Mouse (Mus musculus): ENCODE data around the gene Oaz2. TPM values are rescaled to one million over a fixed set of nuclear protein-coding genes. Genes with fewer than 3 reads are reported as not detected.
"Not testable (repeated sequence)": the region's sequence is repeated elsewhere in the genome, so short reads cannot be mapped to it uniquely, and the experiment has no call there.

The Oaz2 gene
- polyA plus RNA-seq, 1 experiment from 2014 or later = 312 TPM

GRCm38 (mm10) chr9:65636926-65637325 is 30.9 kb upstream of the Oaz2 start:
- peaks cover 8% of the 10 kb centered on the region for H3K27me3 ChIP-seq

GRCm38 (mm10) chr9:65639065-65639464 is 28.7 kb upstream of the Oaz2 start:
- Histone ChIP-seq H3K4me3 (no peak overlapping the region), H3K9me3 (replicated peaks) (no peaks in the 10 kb centered on the region), H3K4me2 (replicated peaks) (no peak overlapping the region), H3K9ac (no peak overlapping the region), H3K4me1 (peaks cover 13% of the 10 kb centered on the region; the same call in 1 of the 2 replicates), H3K27ac (no peak overlapping the region), H3K36me3 (no peaks in the 10 kb centered on the region), H3K27me3 (no peaks in the 10 kb centered on the region)
- WGBS = 64% methylated on average over 5 of the region's 5 CpGs
- ATAC-seq (ENCODE audit: low FRiP score) = no peak

More at GRCm38 (mm10) chr9:65636926-65637325, 30.9 kb upstream of the Oaz2 start:
- no peak overlapping the region for H3K27ac ChIP-seq
- ATAC-seq (ENCODE audit: low FRiP score) = no peak
- H3K4me1 ChIP-seq = peaks cover 13% of the 10 kb centered on the region; the same call in 1 of the 2 replicates
- 85% methylated on average over 4 of the region's 4 CpGs for WGBS
- H3K9ac ChIP-seq = no peak overlapping the region
- H3K4me2 ChIP-seq (replicated peaks) = no peak overlapping the region
- H3K36me3 ChIP-seq = no peaks in the 10 kb centered on the region
- H3K9me3 ChIP-seq (replicated peaks) = no peaks in the 10 kb centered on the region
- H3K4me3 ChIP-seq = no peak overlapping the region

- no peaks in the 10 kb centered on the region for H3K36me3 ChIP-seq
- H3K9ac ChIP-seq = no peak overlapping the region
- H3K4me3 ChIP-seq = no peak overlapping the region
- no peak overlapping the region for H3K27ac ChIP-seq
- H3K27me3 ChIP-seq = no peaks in the 10 kb centered on the region
- 8% methylated on average over 5 of the region's 5 CpGs for WGBS
- no peaks in the 10 kb centered on the region for H3K9me3 ChIP-seq (replicated peaks)
- H3K4me2 ChIP-seq (replicated peaks) = 0 out of 2 replicates have a peak overlapping the region, but pooled peaks have one; percentile 6
- no peak for ATAC-seq (ENCODE audit: low FRiP score)
- peaks cover 13% of the 10 kb centered on the region; the same call in 1 of the 2 replicates for H3K4me1 ChIP-seq
These were observed 26.9 kb upstream of the Oaz2 start for GRCm38 (mm10) chr9:65640838-65641410.

GRCm38 (mm10) chr9:65641446-65642052 is 26.3 kb upstream of the Oaz2 start:
- ATAC-seq (ENCODE audit: low FRiP score) = no peak
- no peak overlapping the region for H3K27ac ChIP-seq
- no peaks in the 10 kb centered on the region for H3K27me3 ChIP-seq
- 11% methylated on average over 12 of the region's 12 CpGs for WGBS
- H3K4me3 ChIP-seq = no peak overlapping the region
- no peaks in the 10 kb centered on the region for H3K9me3 ChIP-seq (replicated peaks)
- H3K4me2 ChIP-seq (replicated peaks) = 0 out of 2 replicates have a peak overlapping the region, but pooled peaks have one; percentile 25
- no peaks in the 10 kb centered on the region for H3K36me3 ChIP-seq
- peaks cover 13% of the 10 kb centered on the region; the same call in 1 of the 2 replicates for H3K4me1 ChIP-seq
- H3K9ac ChIP-seq = no peak overlapping the region

GRCm38 (mm10) chr9:65642546-65642945 is 25.3 kb upstream of the Oaz2 start:
- H3K4me2 ChIP-seq (replicated peaks) = no peak overlapping the region
- H3K27me3 ChIP-seq = no peaks in the 10 kb centered on the region
- no peak overlapping the region for H3K27ac ChIP-seq
- H3K9me3 ChIP-seq (replicated peaks) = no peaks in the 10 kb centered on the region
- H3K9ac ChIP-seq = no peak overlapping the region
- peaks cover 13% of the 10 kb centered on the region; the same call in 1 of the 2 replicates for H3K4me1 ChIP-seq
- H3K36me3 ChIP-seq = no peaks in the 10 kb centered on the region
- H3K4me3 ChIP-seq = no peak overlapping the region
- no peak for ATAC-seq (ENCODE audit: low FRiP score)

GRCm38 (mm10) chr9:65644960-65645359 is 22.8 kb upstream of the Oaz2 start:
- Histone ChIP-seq H3K9ac (no peak overlapping the region), H3K27ac (no peak overlapping the region), H3K27me3 (no peaks in the 10 kb centered on the region), H3K9me3 (replicated peaks) (no peaks in the 10 kb centered on the region), H3K4me3 (no peak overlapping the region), H3K4me2 (replicated peaks) (no peak overlapping the region), H3K36me3 (no peaks in the 10 kb centered on the region), H3K4me1 (peaks cover 13% of the 10 kb centered on the region; the same call in 1 of the 2 replicates)
- no peak for ATAC-seq (ENCODE audit: low FRiP score)
- WGBS = 92% methylated on average over 4 of the region's 4 CpGs

GRCm38 (mm10) chr9:65645984-65646383 is 21.8 kb upstream of the Oaz2 start:
- no peak for ATAC-seq (ENCODE audit: low FRiP score)
- peaks cover 7% of the 10 kb centered on the region; the same call in 1 of the 2 replicates for H3K4me1 ChIP-seq
- H3K36me3 ChIP-seq = no peaks in the 10 kb centered on the region
- H3K9ac ChIP-seq = no peak overlapping the region
- no peak overlapping the region for H3K4me2 ChIP-seq (replicated peaks)
- no peaks in the 10 kb centered on the region for H3K9me3 ChIP-seq (replicated peaks)
- no peak overlapping the region for H3K4me3 ChIP-seq
- H3K27ac ChIP-seq = no peak overlapping the region
- WGBS = 61% methylated on average over 3 of the region's 3 CpGs
- H3K27me3 ChIP-seq = no peaks in the 10 kb centered on the region

- Histone ChIP-seq H3K9ac (no peak overlapping the region), H3K4me3 (no peak overlapping the region), H3K27ac (no peak overlapping the region), H3K4me1 (peaks cover under 1% of the 10 kb centered on the region; the same call in 1 of the 2 replicates), H3K4me2 (replicated peaks) (no peak overlapping the region), H3K27me3 (no peaks in the 10 kb centered on the region), H3K9me3 (replicated peaks) (no peaks in the 10 kb centered on the region), H3K36me3 (no peaks in the 10 kb centered on the region)
- 94% methylated on average over 2 of the region's 2 CpGs for WGBS
- no peak for ATAC-seq (ENCODE audit: low FRiP score)
These were observed 21.0 kb upstream of the Oaz2 start for GRCm38 (mm10) chr9:65646782-65647181.

GRCm38 (mm10) chr9:65648730-65649129 is 19.1 kb upstream of the Oaz2 start:
- H3K9me3 ChIP-seq (replicated peaks) = no peaks in the 10 kb centered on the region
- H3K27ac ChIP-seq = no peak overlapping the region
- no peak overlapping the region for H3K4me2 ChIP-seq (replicated peaks)
- no peaks in the 10 kb centered on the region for H3K27me3 ChIP-seq
- H3K4me3 ChIP-seq = no peak overlapping the region
- H3K9ac ChIP-seq = no peak overlapping the region
- no peaks in the 10 kb centered on the region for H3K36me3 ChIP-seq
- 94% methylated on average over 13 of the region's 13 CpGs for WGBS
- no peaks in the 10 kb centered on the region; the same call in 1 of the 2 replicates for H3K4me1 ChIP-seq
- no peak for ATAC-seq (ENCODE audit: low FRiP score)

GRCm38 (mm10) chr9:65649997-65650396 is 17.8 kb upstream of the Oaz2 start:
- Histone ChIP-seq H3K27ac (no peak overlapping the region), H3K27me3 (no peaks in the 10 kb centered on the region), H3K9me3 (replicated peaks) (no peaks in the 10 kb centered on the region), H3K9ac (no peak overlapping the region), H3K4me3 (no peak overlapping the region), H3K4me2 (replicated peaks) (no peak overlapping the region), H3K36me3 (no peaks in the 10 kb centered on the region), H3K4me1 (no peaks in the 10 kb centered on the region; the same call in 1 of the 2 replicates)
- ATAC-seq (ENCODE audit: low FRiP score) = no peak
- 70% methylated on average over 1 of the region's 1 CpGs for WGBS

GRCm38 (mm10) chr9:65651957-65652356 is 15.8 kb upstream of the Oaz2 start:
- not testable (repeated sequence) for ATAC-seq (ENCODE audit: low FRiP score)
- 91% methylated on average over 1 of the region's 1 CpGs for WGBS

GRCm38 (mm10) chr9:65653741-65654140 is 14.1 kb upstream of the Oaz2 start:
- no peaks in the 10 kb centered on the region for H3K9me3 ChIP-seq (replicated peaks)
- no peak for ATAC-seq (ENCODE audit: low FRiP score)
- no peak overlapping the region for H3K4me2 ChIP-seq (replicated peaks)
- H3K4me1 ChIP-seq = no peaks in the 10 kb centered on the region; the same call in 1 of the 2 replicates
- H3K4me3 ChIP-seq = no peak overlapping the region
- no peak overlapping the region for H3K27ac ChIP-seq
- H3K9ac ChIP-seq = no peak overlapping the region
- H3K36me3 ChIP-seq = no peaks in the 10 kb centered on the region
- H3K27me3 ChIP-seq = no peaks in the 10 kb centered on the region
- 95% methylated on average over 4 of the region's 4 CpGs for WGBS

More at GRCm38 (mm10) chr9:65651957-65652356, 15.8 kb upstream of the Oaz2 start:
- H3K9me3 ChIP-seq (replicated peaks); H3K36me3 ChIP-seq; H3K4me3 ChIP-seq; H3K9ac ChIP-seq; H3K27ac ChIP-seq; H3K4me1 ChIP-seq; H3K4me2 ChIP-seq (replicated peaks); H3K27me3 ChIP-seq: not testable (repeated sequence)
